Mouse (Mus musculus) midbrain, postnatal 0 days (tissue): ENCODE data around the gene Grasp. TPM values are rescaled to one million over a fixed set of nuclear protein-coding genes. Genes with fewer than 3 reads are reported as not detected.

Experiments
- ATAC-seq: fragments of 200-750 bp; cut with Nextera tagmentation; 2 replicates; pipeline ENCODE4 v1.8.0; 2017; ENCODE audit warnings: moderate number of reproducible peaks, mild to moderate bottlenecking, moderate TSS enrichment, moderate library complexity; ENCODE audit not compliant: low FRiP score
- DNase-seq: peaks from one replicate; pipeline ENCODE4 v3.0.0-alpha.2; 2015; ENCODE audit warnings: low spot score
- H3K27ac ChIP-seq: fragments of 300-500 bp; sonication (generic); 2 replicates; pipeline ENCODE4 v1.5.1; 2014; ENCODE audit warnings: low read depth, mild to moderate bottlenecking, low read length, mixed read lengths
- H3K27me3 ChIP-seq: fragments of 300-500 bp; sonication (generic); 2 replicates; pipeline ENCODE4 v1.6.1; 2014; ENCODE audit warnings: low read length, control low read depth, mixed read lengths; ENCODE audit not compliant: insufficient read depth
- H3K36me3 ChIP-seq: fragments of 300-500 bp; sonication (generic); 2 replicates; pipeline ENCODE4 v1.6.1; 2014; ENCODE audit warnings: low read length, control low read depth, mixed read lengths; ENCODE audit not compliant: insufficient read depth
- H3K4me1 ChIP-seq: fragments of 300-500 bp; sonication (generic); 2 replicates; pipeline ENCODE4 v1.6.1; 2014; ENCODE audit warnings: mild to moderate bottlenecking, control low read depth, antibody characterized with exemption, low read length, mixed read lengths; ENCODE audit not compliant: insufficient read depth
- H3K4me2 ChIP-seq: fragments of 300-500 bp; sonication (generic); 2 replicates; pipeline ENCODE4 v1.6.1; 2014; ENCODE audit warnings: low read depth, mild to moderate bottlenecking, low read length, mixed read lengths; ENCODE audit not compliant: poor library complexity, severe bottlenecking
- H3K4me3 ChIP-seq: fragments of 300-500 bp; sonication (generic); 2 replicates; pipeline ENCODE4 v1.5.1; 2014; ENCODE audit warnings: low read depth, mild to moderate bottlenecking, low read length, moderate library complexity
- H3K9ac ChIP-seq: fragments of 300-500 bp; sonication (generic); replicated peaks from 2 replicates; pipeline ENCODE4 v1.6.1; 2014; ENCODE audit warnings: mild to moderate bottlenecking, low read length, moderate library complexity, mixed read lengths; ENCODE audit not compliant: poor library complexity, severe bottlenecking
- H3K9me3 ChIP-seq: fragments of 300-500 bp; sonication (generic); 2 replicates; pipeline ENCODE4 v1.6.1; 2016; ENCODE audit warnings: low read length, control low read depth
- CTCF ChIP-seq: IDR thresholded peaks from 2 replicates; pipeline ENCODE4 v1.5.1; 2016; ENCODE audit warnings: antibody characterized with exemption, mild to moderate bottlenecking
- WGBS: fragments of 180-500 bp; shearing (Covaris S2); extraction: QIAGEN DNeasy Blood & Tissue Kit; methylation state at CpG from one replicate; pipeline ENCODE4 v1.1.7; 2014; 5-methylcytosine and 5-hydroxymethylcytosine counted together
- polyA plus RNA-seq: library from polyadenylated mRNA; unstranded; fragments of >200 nt; fragmentation: Nextera tagmentation; extraction: Ambion mirVana; gene quantifications from 2 replicates; pipeline ENCODE4 v1.2.1, GENCODE M21; 2015
- total RNA-seq: library from RNA; depleted of rRNA; stranded (reverse); fragments of >200 nt; gene quantifications from 2 replicates; pipeline ENCODE4 v1.2.3, GENCODE M21; 2014

The Grasp gene
- total and polyA plus RNA-seq, 2 experiments from 2014 or later = 1.9 to 7.7 TPM

DNA sequence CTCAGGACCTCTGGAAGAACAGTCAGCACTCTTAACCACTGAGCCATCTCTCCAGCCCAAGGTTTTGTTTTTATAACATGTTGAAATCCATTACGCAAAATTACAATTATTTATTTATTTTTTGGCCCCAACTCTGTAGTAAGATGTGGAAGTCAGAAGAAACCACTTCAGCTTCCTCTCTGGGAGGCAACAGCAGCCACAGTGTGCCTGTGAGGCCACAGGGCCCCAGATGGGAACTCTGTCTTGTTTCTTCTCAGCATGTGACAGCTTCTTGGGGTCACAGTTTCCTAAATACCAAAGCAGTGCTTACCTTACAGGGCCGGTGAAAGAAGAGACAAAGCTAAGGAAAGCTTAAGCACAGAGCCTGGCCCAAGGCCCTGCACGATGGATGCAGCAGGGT, 20.0 kb downstream of the Grasp start:
- TF ChIP-seq CTCF = no peak
- Histone ChIP-seq H3K27ac (no peak overlapping the region), H3K36me3 (no peaks in the 10 kb centered on the region), H3K27me3 (no peaks in the 10 kb centered on the region), H3K4me1 (no peaks in the 10 kb centered on the region; the same call in none of the 2 replicates), H3K9me3 (no peaks in the 10 kb centered on the region), H3K4me3 (no peak overlapping the region), H3K4me2 (no peak overlapping the region), H3K9ac (no peak overlapping the region)
- WGBS = 67% methylated on average over 3 of the region's 3 CpGs
- DNase-seq (no peak), ATAC-seq (no peak)

DNA sequence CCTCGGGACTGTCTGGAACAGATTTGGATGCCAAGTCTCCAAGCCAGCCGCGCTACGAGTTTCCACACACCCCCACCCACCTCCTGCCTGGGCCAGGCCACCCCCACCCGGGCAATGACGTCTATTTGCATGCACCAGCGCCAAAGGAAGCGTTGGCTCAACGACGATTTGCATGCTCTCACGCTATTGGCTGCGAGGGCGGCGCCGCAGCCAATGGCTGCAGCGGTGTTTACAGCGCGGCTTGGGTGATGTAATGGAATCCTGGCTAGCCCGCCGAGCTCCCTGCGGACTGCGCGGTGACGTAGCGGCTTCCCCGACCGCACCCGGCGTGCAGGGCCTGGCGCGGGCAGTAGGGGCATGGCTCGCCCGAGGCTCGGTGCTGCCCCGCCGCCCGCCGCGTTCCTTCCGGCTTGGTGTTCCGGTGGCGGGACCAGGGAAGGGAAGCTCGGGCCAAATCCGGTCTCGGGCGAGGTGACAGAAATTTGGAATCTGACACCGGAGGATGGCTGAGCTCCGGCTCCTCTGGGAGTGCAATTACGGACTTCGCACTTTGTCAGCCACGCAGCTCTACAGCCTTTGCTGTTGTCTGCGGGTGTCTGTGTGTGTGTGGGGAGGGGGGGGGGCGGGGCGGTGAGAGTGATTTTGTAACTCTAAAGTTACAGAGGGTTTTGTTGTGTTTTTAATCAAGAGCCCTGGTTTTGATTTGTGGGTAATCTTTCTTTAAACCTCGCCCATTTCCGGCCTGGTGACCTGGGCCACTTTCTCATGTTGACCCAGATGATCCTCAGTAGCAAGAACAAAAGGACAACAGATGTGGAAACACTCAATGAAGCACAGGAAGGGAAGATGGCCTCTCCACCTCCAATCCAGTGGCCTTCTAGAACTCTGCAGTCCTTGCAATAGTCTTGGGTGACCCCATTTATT, 22.5 kb downstream of the Grasp start:
- H3K9me3 ChIP-seq = no peaks in the 10 kb centered on the region
- peak overlapping the region; percentile 73 for H3K27ac ChIP-seq
- H3K36me3 ChIP-seq = no peaks in the 10 kb centered on the region
- WGBS = 2% methylated on average over 55 of the region's 56 CpGs
- DNase-seq (peak; percentile 99), ATAC-seq (peak; percentile 97)
- no peaks in the 10 kb centered on the region for H3K27me3 ChIP-seq
- TF ChIP-seq CTCF = peak; percentile 58; the same call in 1 of the 2 replicates
- peak overlapping the region; percentile 51 for H3K9ac ChIP-seq
- no peaks in the 10 kb centered on the region; the same call in 1 of the 2 replicates for H3K4me1 ChIP-seq
- H3K4me2 ChIP-seq = peak overlapping the region; percentile 57
- H3K4me3 ChIP-seq = peak overlapping the region; percentile 44

DNA sequence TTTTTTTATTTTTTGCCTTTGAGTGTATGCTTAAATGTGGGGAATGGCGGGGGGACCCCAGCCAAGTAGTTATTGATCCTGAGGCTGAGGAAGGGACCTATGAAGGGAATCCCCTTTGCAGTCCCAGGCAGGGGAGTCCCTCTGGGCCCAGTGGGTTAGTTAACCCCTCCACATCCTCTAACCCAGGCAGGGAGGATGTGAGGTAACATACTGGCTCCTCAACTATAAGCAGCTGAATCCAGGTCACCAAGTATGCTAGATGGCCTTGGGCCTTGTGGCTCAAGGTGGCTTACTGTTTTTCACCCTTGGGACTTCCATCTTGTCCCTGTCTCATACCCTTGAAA, 23.1 kb downstream of the Grasp start:
- TF ChIP-seq CTCF = no peak
- Histone ChIP-seq H3K36me3 (no peaks in the 10 kb centered on the region), H3K27me3 (no peaks in the 10 kb centered on the region), H3K27ac (0 out of 2 replicates have a peak overlapping the region, but pooled peaks have one; percentile 73), H3K9me3 (no peaks in the 10 kb centered on the region), H3K4me1 (no peaks in the 10 kb centered on the region; the same call in 1 of the 2 replicates), H3K9ac (peak overlapping the region; percentile 51), H3K4me3 (peak overlapping the region; percentile 44), H3K4me2 (peak overlapping the region; percentile 57)
- ATAC-seq = no peak
- DNase-seq = no peak
- 81% methylated on average over 1 of the region's 1 CpGs for WGBS

DNA sequence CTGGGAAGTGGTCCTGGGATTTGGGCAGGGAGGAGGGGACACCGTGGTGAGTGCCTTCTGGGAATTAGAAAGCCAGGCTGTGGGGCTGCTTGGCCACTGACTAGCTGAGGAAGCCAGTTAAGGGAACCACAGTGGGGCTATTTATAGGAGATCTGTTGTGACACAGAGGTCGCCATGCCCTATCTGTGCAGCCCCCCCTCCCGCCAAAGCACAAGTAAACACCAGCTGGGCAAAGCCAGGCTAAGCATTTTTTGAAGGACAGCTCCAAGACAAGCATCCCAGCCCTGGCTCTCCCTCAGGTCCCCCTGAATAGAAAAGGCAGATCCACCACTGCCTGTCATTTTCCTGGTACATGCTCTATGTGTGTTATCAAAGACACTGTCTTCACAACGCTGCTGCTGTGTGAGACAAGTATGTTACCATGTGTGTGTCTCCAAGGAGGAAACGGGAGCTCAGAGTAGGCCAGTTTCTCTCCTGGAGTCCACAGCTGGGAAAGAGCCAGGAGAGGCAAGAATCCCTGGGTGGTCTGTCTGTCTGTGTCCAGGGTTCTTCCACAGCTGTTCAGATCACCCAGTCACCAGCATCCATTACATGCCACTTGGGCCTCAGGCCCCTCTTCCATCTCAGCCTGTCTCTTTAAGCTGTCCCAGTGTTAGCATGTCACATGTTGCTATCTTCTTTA, 24.2 kb downstream of the Grasp start:
- Histone ChIP-seq H3K36me3 (no peaks in the 10 kb centered on the region), H3K4me1 (no peaks in the 10 kb centered on the region; the same call in 1 of the 2 replicates), H3K27ac (no peak overlapping the region), H3K27me3 (no peaks in the 10 kb centered on the region), H3K4me3 (no peak overlapping the region), H3K9me3 (no peaks in the 10 kb centered on the region), H3K9ac (no peak overlapping the region), H3K4me2 (no peak overlapping the region)
- TF ChIP-seq CTCF = no peak
- WGBS = 68% methylated on average over 5 of the region's 5 CpGs
- ATAC-seq (no peak), DNase-seq (no peak)

DNA sequence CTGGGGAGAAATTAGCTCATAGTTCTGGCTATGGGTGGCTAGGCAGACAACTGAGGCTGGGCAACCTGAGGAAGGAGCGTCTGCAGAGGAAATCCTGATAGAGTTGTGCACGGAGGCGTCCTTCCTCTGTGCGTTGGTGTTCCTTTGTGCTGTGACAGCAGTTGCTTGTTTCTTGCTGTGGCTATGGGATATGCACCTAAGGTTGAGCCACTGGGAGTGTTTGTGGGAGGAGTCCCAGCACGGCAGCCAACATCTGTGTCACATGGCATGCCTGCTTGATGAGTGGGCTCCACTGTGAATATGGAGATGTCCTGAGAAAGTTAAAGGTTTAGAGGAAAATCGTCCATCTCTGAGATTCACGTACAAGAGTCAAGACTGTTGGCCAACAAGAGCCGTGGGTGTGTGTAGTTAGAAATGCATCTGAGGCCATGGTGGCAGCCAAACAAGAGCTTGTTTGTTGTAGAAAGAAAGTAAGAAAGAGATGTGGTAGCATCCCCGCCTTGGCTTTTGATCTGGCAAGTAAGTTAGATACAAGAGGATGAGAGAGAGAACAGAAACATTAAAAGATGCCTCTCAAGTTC, 26.3 kb downstream of the Grasp start:
- ATAC-seq (no peak), DNase-seq (no peak)
- Histone ChIP-seq H3K27ac (no peak overlapping the region), H3K9ac (no peak overlapping the region), H3K4me1 (no peaks in the 10 kb centered on the region; the same call in 1 of the 2 replicates), H3K9me3 (no peaks in the 10 kb centered on the region), H3K27me3 (no peaks in the 10 kb centered on the region), H3K36me3 (no peaks in the 10 kb centered on the region), H3K4me3 (no peak overlapping the region), H3K4me2 (no peak overlapping the region)
- TF ChIP-seq CTCF = no peak
- 77% methylated on average over 9 of the region's 9 CpGs for whole genome bisulfite sequencing
